Mouse (Mus musculus): Measurements from ENCODE around the gene Gimap7. TPM values are rescaled to one million over a fixed set of nuclear protein-coding genes. Genes with fewer than 3 reads are reported as not detected.
A peak's percentile ranks its signal among the peaks of the same experiment; 100 is the strongest.

Gimap7 gene
- not detected in 2 replicates for polyA plus RNA-seq (2015; fragmentation: Nextera tagmentation; extraction: Ambion mirVana)

GRCm38 (mm10) chr6:48718455-48718854 is at the start of gene Gimap7, which contains the start of gene Gm28053:
TSS of gene Gimap7 (plus strand) at chr6:48718621.
TSS of gene Gm28053 (plus strand) at chr6:48718607.
- WGBS = 56% methylated on average over 2 of the region's 2 CpGs
- Histone ChIP-seq H3K27me3 (replicated peaks) (no peaks in the 10 kb centered on the region), H3K27ac (replicated peaks) (no peak within 1 kb of the TSS), H3K9ac (no peak within 1 kb of the TSS), H3K4me3 (no peak within 1 kb of the TSS), H3K36me3 (no peaks in the 10 kb centered on the region), H3K4me2 (no peak within 1 kb of the TSS), H3K4me1 (no peaks in the 10 kb centered on the region), H3K9me3 (no peaks in the 10 kb centered on the region)
- no peak for ATAC-seq (ENCODE audit: extremely low read depth, insufficient number of reproducible peaks, low FRiP score, low TSS enrichment)

GRCm38 (mm10) chr6:48669446-48669969 is 48.9 kb upstream of the Gimap7 start:
- no peaks in the 10 kb centered on the region for H3K9me3 ChIP-seq
- ATAC-seq (ENCODE audit: extremely low read depth, insufficient number of reproducible peaks, low FRiP score, low TSS enrichment) = no peak
- no peaks in the 10 kb centered on the region for H3K27me3 ChIP-seq (replicated peaks)
- no peak overlapping the region for H3K9ac ChIP-seq
- H3K36me3 ChIP-seq = no peaks in the 10 kb centered on the region
- no peak overlapping the region for H3K4me2 ChIP-seq
- no peaks in the 10 kb centered on the region for H3K4me1 ChIP-seq
- WGBS = 53% methylated on average over 2 of the region's 2 CpGs
- H3K4me3 ChIP-seq = no peak overlapping the region
- no peak overlapping the region for H3K27ac ChIP-seq (replicated peaks)

- Histone ChIP-seq H3K27ac (replicated peaks) (no peak overlapping the region), H3K9ac (no peak overlapping the region), H3K36me3 (no peaks in the 10 kb centered on the region), H3K9me3 (no peaks in the 10 kb centered on the region), H3K4me1 (peaks cover 5% of the 10 kb centered on the region; the same call in 1 of the 2 replicates), H3K4me2 (no peak overlapping the region), H3K4me3 (no peak overlapping the region), H3K27me3 (replicated peaks) (no peaks in the 10 kb centered on the region)
- no peak for ATAC-seq (ENCODE audit: extremely low read depth, insufficient number of reproducible peaks, low FRiP score, low TSS enrichment)
- WGBS = 93% methylated on average over 9 of the region's 9 CpGs
These were observed 43.9 kb upstream of the Gimap7 start for GRCm38 (mm10) chr6:48674291-48675058.

- H3K9ac ChIP-seq = peak overlapping the region; percentile 72
These were observed 43.0 kb upstream of the Gimap7 start for GRCm38 (mm10) chr6:48675400-48675930.

GRCm38 (mm10) chr6:48675931-48676859 is 42.2 kb upstream of the Gimap7 start, which contains the start of gene Gimap9:
TSS of gene Gimap9 (plus strand) at chr6:48676129.
- Histone ChIP-seq H3K27me3 (replicated peaks) (no peaks in the 10 kb centered on the region), H3K27ac (replicated peaks) (peak within 1 kb of the TSS; percentile 56), H3K4me1 (peaks cover 5% of the 10 kb centered on the region; the same call in 1 of the 2 replicates), H3K36me3 (no peaks in the 10 kb centered on the region; the same call in 1 of the 2 replicates), H3K4me2 (peak within 1 kb of the TSS; percentile 66), H3K4me3 (peak within 1 kb of the TSS; percentile 46), H3K9me3 (no peaks in the 10 kb centered on the region), H3K9ac (peak within 1 kb of the TSS; percentile 72)
- ATAC-seq (ENCODE audit: extremely low read depth, insufficient number of reproducible peaks, low FRiP score, low TSS enrichment) = no peak
- WGBS = 26% methylated on average over 13 of the region's 13 CpGs

More at GRCm38 (mm10) chr6:48675400-48675930, 43.0 kb upstream of the Gimap7 start:
- Histone ChIP-seq H3K27me3 (replicated peaks) (no peaks in the 10 kb centered on the region), H3K9me3 (no peaks in the 10 kb centered on the region), H3K4me2 (peak overlapping the region; percentile 66), H3K27ac (replicated peaks) (peak overlapping the region; percentile 56; the same call in 1 of the 2 replicates), H3K4me3 (peak overlapping the region; percentile 46), H3K4me1 (peaks cover 5% of the 10 kb centered on the region; the same call in 1 of the 2 replicates), H3K36me3 (no peaks in the 10 kb centered on the region; the same call in 1 of the 2 replicates)
- no peak for ATAC-seq (ENCODE audit: extremely low read depth, insufficient number of reproducible peaks, low FRiP score, low TSS enrichment)
- WGBS = 42% methylated on average over 10 of the region's 10 CpGs

- Histone ChIP-seq H3K27me3 (replicated peaks) (no peaks in the 10 kb centered on the region), H3K9ac (peak overlapping the region; percentile 72), H3K9me3 (no peaks in the 10 kb centered on the region), H3K4me3 (peak overlapping the region; percentile 46), H3K27ac (replicated peaks) (no peak overlapping the region), H3K4me1 (peaks cover 5% of the 10 kb centered on the region; the same call in 1 of the 2 replicates), H3K36me3 (no peaks in the 10 kb centered on the region; the same call in 1 of the 2 replicates), H3K4me2 (peak overlapping the region; percentile 66)
- ATAC-seq (ENCODE audit: extremely low read depth, insufficient number of reproducible peaks, low FRiP score, low TSS enrichment) = no peak
- 76% methylated on average over 5 of the region's 5 CpGs for WGBS
These were observed 41.5 kb upstream of the Gimap7 start for GRCm38 (mm10) chr6:48676860-48677415.

- 86% methylated on average over 17 of the region's 17 CpGs for WGBS
- Histone ChIP-seq H3K27ac (replicated peaks) (no peak overlapping the region), H3K9ac (no peak overlapping the region), H3K4me3 (no peak overlapping the region), H3K4me2 (0 out of 2 replicates have a peak overlapping the region, but pooled peaks have one; percentile 66), H3K36me3 (no peaks in the 10 kb centered on the region; the same call in 1 of the 2 replicates), H3K9me3 (no peaks in the 10 kb centered on the region), H3K4me1 (peaks cover 5% of the 10 kb centered on the region; the same call in 1 of the 2 replicates), H3K27me3 (replicated peaks) (no peaks in the 10 kb centered on the region)
- no peak for ATAC-seq (ENCODE audit: extremely low read depth, insufficient number of reproducible peaks, low FRiP score, low TSS enrichment)
These were observed 40.7 kb upstream of the Gimap7 start for GRCm38 (mm10) chr6:48677492-48678345.

- no peaks in the 10 kb centered on the region for H3K27me3 ChIP-seq (replicated peaks)
- peaks cover 5% of the 10 kb centered on the region; the same call in 1 of the 2 replicates for H3K4me1 ChIP-seq
- no peaks in the 10 kb centered on the region; the same call in 1 of the 2 replicates for H3K36me3 ChIP-seq
- no peak overlapping the region for H3K27ac ChIP-seq (replicated peaks)
- no peak for ATAC-seq (ENCODE audit: extremely low read depth, insufficient number of reproducible peaks, low FRiP score, low TSS enrichment)
- no peaks in the 10 kb centered on the region for H3K9me3 ChIP-seq
- WGBS = 70% methylated on average over 4 of the region's 4 CpGs
- no peak overlapping the region for H3K4me2 ChIP-seq
- H3K9ac ChIP-seq = no peak overlapping the region
- H3K4me3 ChIP-seq = no peak overlapping the region
These were observed 40.0 kb upstream of the Gimap7 start for GRCm38 (mm10) chr6:48678391-48678790.

- Histone ChIP-seq H3K4me1 (peaks cover 7% of the 10 kb centered on the region; the same call in 1 of the 2 replicates), H3K9ac (no peak overlapping the region), H3K9me3 (no peaks in the 10 kb centered on the region), H3K4me3 (no peak overlapping the region), H3K27ac (replicated peaks) (no peak overlapping the region), H3K27me3 (replicated peaks) (no peaks in the 10 kb centered on the region), H3K36me3 (no peaks in the 10 kb centered on the region; the same call in 1 of the 2 replicates), H3K4me2 (no peak overlapping the region)
- no peak for ATAC-seq (ENCODE audit: extremely low read depth, insufficient number of reproducible peaks, low FRiP score, low TSS enrichment)
- WGBS = 72% methylated on average over 6 of the region's 6 CpGs
These were observed 38.7 kb upstream of the Gimap7 start for GRCm38 (mm10) chr6:48679701-48680100.

- no peaks in the 10 kb centered on the region; the same call in 1 of the 2 replicates for H3K36me3 ChIP-seq
- 72% methylated on average over 5 of the region's 5 CpGs for WGBS
- no peak overlapping the region for H3K4me2 ChIP-seq
- H3K9me3 ChIP-seq = no peaks in the 10 kb centered on the region
- no peaks in the 10 kb centered on the region for H3K27me3 ChIP-seq (replicated peaks)
- no peak overlapping the region for H3K9ac ChIP-seq
- no peak for ATAC-seq (ENCODE audit: extremely low read depth, insufficient number of reproducible peaks, low FRiP score, low TSS enrichment)
- no peak overlapping the region for H3K27ac ChIP-seq (replicated peaks)
- H3K4me1 ChIP-seq = peaks cover 7% of the 10 kb centered on the region; the same call in 1 of the 2 replicates
- H3K4me3 ChIP-seq = no peak overlapping the region
These were observed 38.0 kb upstream of the Gimap7 start for GRCm38 (mm10) chr6:48680421-48680820.

Measured in heart, embryonic 13.5 days (tissue).